Mouse (Mus musculus) sigmoid colon, adult 10 weeks (tissue): ENCODE results near the gene Gm13288. TPM values are rescaled to one million over a fixed set of nuclear protein-coding genes. Genes with fewer than 3 reads are reported as not detected.

Experiments
- polyA plus RNA-seq: library from polyadenylated mRNA; stranded (reverse); fragments of 350-450 nt; fragmentation: Illumina TruSeq; extraction: RNeasy Lipid Tissue Mini Kit (QIAGEN cat#74804); gene quantifications from one replicate; pipeline ENCODE4 v1.2.3, GENCODE M21; 2014; ENCODE audit warnings: low read depth, low replicate concordance

Gene Gm13288
- polyA plus RNA-seq: not detected

GRCm38 (mm10) chr4:88805231-88805630 lies at the start of gene Gm13288:
Gene Gm13288 (plus strand): TSS chr4:88805531.

DNA sequence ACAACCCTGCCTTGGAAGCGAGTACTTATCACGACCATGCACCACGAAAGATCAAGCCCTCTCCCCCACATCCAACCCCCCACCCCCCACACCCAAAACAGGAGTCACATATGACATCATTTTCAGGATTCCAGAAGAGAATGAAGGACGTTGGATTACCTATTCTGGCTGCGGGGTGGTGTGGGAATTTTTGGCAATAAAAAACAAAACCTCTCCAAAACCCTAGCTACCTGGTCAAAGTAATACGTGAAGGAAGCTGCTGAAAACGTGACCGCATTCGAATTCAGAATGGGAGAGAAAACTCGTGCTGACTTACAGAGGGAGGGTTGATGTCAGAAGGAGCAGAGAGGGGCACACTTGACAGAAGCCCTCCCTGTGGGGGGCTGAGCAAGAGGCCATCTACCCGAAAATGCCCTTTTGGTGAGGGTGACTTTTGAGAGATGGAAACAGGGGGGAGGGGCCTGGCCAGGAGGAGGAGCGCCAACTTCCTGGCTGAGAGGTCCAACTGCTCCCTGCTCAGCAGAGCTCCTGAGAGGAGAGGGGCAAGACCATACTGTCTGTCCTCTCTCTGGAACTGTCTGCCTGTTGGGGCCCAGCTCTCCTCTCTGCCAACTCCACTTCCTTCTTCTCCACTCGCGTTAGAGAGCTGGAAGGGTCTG lies 45.6 kb upstream of the Gm13288 start, which contains the start of gene Gm13283:
Gene Gm13283, plus strand, starts transcription at position 510 of the 659 bp plus-strand sequence.

DNA sequence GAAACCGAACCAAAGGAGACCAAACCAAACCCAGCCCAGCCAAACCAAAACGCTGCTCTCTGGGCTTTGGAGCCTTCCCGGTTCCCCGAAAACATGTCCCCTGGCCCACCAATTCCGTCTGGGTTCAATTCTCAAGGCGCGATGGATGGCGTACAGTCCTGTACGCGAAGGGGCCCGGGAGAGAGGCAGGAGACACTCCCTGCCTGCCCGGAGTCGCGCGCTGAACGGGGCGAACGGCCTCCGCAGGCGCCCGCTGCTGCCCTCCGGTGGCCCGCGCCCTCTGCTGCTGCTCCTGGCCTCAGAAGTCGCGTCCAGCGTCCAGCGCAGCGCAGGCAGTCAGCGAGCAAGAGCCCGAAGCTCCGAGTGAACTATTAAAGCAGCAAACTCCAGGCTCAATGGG lies 31.8 kb upstream of the Gm13288 start, which contains the start of gene Gm13290:
Gene Gm13290, plus strand, starts transcription at position 301 of the 400 bp plus-strand sequence.

DNA sequence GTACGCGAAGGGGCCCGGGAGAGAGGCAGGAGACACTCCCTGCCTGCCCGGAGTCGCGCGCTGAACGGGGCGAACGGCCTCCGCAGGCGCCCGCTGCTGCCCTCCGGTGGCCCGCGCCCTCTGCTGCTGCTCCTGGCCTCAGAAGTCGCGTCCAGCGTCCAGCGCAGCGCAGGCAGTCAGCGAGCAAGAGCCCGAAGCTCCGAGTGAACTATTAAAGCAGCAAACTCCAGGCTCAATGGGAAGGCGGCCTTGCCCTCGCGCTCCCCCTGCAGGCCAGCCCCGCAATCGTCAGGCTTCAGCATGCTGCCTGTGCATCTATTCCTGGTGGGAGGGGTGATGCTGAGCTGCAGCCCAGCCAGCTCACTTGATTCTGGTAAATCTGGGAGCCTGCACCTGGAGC lies 28.7 kb upstream of the Gm13288 start, which contains the start of gene Gm13289:
Gene Gm13289, plus strand, starts transcription at position 301 of the 400 bp plus-strand sequence.

GRCm38 (mm10) chr4:88779550-88779949 lies 25.8 kb upstream of the Gm13288 start, which contains the start of gene Gm13272:
Gene Gm13272 (plus strand): TSS chr4:88779850.

GRCm38 (mm10) chr4:88781831-88782230 lies 23.5 kb upstream of the Gm13288 start, which contains the start of gene Ifnz:
Gene Ifnz (plus strand): TSS chr4:88782131.

GRCm38 (mm10) chr4:88785409-88785808 lies 19.9 kb upstream of the Gm13288 start, which contains the start of gene Gm13276:
Gene Gm13276 (plus strand): TSS chr4:88785709.

DNA sequence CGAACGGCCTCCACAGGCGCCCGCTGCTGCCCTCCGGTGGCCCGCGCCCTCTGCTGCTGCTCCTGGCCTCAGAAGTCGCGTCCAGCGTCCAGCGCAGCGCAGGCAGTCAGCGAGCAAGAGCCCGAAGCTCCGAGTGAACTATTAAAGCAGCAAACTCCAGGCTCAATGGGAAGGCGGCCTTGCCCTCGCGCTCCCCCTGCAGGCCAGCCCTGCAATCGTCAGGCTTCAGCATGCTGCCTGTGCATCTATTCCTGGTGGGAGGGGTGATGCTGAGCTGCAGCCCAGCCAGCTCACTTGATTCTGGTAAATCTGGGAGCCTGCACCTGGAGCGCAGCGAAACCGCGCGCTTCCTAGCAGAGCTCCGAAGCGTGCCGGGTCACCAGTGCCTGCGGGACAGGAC lies 16.9 kb upstream of the Gm13288 start, which contains the start of gene Gm13277:
Gene Gm13277, plus strand, starts transcription at position 231 of the 400 bp plus-strand sequence.

GRCm38 (mm10) chr4:88791250-88791649 lies 14.1 kb upstream of the Gm13288 start, which contains the start of gene Gm13278:
Gene Gm13278 (plus strand): TSS chr4:88791550.

DNA sequence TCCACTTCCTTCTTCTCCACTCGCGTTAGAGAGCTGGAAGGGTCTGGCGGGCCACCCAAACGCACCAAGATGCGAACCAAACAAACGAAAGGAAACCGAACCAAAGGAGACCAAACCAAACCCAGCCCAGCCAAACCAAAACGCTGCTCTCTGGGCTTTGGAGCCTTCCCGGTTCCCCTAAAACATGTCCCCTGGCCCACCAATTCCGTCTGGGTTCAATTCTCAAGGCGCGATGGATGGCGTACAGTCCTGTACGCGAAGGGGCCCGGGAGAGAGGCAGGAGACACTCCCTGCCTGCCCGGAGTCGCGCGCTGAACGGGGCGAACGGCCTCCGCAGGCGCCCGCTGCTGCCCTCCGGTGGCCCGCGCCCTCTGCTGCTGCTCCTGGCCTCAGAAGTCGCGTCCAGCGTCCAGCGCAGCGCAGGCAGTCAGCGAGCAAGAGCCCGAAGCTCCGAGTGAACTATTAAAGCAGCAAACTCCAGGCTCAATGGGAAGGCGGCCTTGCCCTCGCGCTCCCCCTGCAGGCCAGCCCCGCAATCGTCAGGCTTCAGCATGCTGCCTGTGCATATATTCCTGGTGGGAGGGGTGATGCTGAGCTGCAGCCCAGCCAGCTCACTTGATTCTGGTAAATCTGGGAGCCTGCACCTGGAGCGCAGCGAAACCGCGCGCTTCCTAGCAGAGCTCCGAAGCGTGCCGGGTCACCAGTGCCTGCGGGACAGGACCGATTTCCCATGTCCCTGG lies 11.2 kb upstream of the Gm13288 start, which contains the start of gene Gm13275:
Gene Gm13275, plus strand, starts transcription at position 552 of the 740 bp plus-strand sequence.

GRCm38 (mm10) chr4:88797097-88797496 lies 8.2 kb upstream of the Gm13288 start, which contains the start of gene Gm13279:
Gene Gm13279 (plus strand): TSS chr4:88797397.

GRCm38 (mm10) chr4:88799365-88799764 lies 6.0 kb upstream of the Gm13288 start, which contains the start of gene Gm13285:
Gene Gm13285 (plus strand): TSS chr4:88799665.

DNA sequence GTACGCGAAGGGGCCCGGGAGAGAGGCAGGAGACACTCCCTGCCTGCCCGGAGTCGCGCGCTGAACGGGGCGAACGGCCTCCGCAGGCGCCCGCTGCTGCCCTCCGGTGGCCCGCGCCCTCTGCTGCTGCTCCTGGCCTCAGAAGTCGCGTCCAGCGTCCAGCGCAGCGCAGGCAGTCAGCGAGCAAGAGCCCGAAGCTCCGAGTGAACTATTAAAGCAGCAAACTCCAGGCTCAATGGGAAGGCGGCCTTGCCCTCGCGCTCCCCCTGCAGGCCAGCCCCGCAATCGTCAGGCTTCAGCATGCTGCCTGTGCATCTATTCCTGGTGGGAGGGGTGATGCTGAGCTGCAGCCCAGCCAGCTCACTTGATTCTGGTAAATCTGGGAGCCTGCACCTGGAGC lies 2.4 kb upstream of the Gm13288 start, which contains the start of gene Gm13287:
Gene Gm13287, plus strand, starts transcription at position 301 of the 400 bp plus-strand sequence.

GRCm38 (mm10) chr4:88815928-88816327 lies 10.6 kb downstream of the Gm13288 start, which contains the start of gene Ifna7:
Gene Ifna7 (plus strand): TSS chr4:88816228.

DNA sequence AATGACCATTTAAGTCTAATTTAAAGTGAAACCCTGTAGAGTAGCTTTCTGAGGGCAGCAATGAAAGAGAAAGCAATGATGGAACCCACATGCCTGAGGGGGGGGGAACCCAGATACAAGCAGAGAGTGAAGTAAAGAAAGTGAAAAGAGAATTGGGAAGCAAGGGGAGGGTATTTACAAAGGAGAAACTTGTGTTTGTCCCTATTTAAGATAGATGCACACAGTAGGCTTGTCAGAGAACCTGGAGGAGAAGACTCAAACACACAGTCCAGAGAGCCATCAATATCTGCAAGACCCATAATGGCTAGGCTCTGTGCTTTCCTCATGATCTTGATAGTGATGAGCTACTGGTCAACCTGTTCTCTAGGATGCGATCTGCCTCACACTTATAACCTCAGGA lies 14.3 kb downstream of the Gm13288 start, which contains the start of gene Ifna11:
Gene Ifna11, plus strand, starts transcription at position 301 of the 400 bp plus-strand sequence.

DNA sequence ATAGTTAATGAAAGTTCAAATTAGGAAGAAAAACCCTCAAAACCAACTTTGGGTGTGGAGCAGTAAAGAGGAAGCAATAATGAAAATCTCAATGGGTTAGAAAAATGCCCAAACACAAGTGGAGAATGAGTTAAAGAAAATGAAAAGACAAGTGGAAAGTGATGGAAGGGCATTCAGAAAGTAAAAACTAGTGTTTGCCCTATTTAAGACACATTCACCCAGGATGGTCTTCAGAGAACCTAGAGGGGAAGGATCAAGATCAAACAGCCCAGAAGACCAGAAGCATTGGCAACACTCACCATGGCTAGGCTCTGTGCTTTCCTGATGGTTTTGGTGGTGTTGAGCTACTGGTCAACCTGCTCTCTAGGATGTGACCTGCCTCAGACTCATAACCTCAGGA lies 21.8 kb downstream of the Gm13288 start, which contains the start of gene Ifna6:
Gene Ifna6, plus strand, starts transcription at position 301 of the 400 bp plus-strand sequence.

GRCm38 (mm10) chr4:88835225-88835624 lies 29.9 kb downstream of the Gm13288 start, which contains the start of gene Ifna5:
Gene Ifna5 (plus strand): TSS chr4:88835525.

GRCm38 (mm10) chr4:88841438-88841911 lies 36.1 kb downstream of the Gm13288 start, which contains the start of gene Ifna4:
Gene Ifna4 (plus strand): TSS chr4:88841861.

DNA sequence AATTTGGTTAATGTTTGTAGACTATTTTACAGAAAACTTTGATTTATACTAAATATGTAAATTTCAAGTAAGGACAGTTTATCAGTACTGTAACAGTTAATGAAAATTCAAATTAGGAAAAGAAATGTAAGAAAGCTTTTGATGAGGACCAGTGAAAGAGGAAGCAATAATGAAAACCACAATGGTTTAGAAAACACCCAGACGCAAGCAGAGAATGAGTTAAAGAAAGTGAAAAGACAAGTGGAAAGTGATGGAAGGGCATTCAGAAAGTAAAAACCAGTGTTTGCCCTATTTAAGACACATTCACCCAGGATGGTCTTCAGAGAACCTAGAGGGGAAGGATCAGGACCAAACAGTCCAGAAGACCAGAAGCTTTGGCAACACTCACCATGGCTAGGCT lies 44.4 kb downstream of the Gm13288 start, which contains the start of gene Ifna1:
Gene Ifna1, plus strand, starts transcription at position 390 of the 400 bp plus-strand sequence.

